Mouse (Mus musculus) cerebellum, adult 9-10 months (tissue): ENCODE measurements around the gene Zdhhc7.

ENCODE experiments used
- DNase-seq: peaks from one replicate; pipeline ENCODE4 v3.0.0; 2022

The Zdhhc7 gene

GRCm38 (mm10) chr8:120066226-120066625 lies 35.1 kb downstream of the Zdhhc7 start:
- no peak for DNase-seq

GRCm38 (mm10) chr8:120065611-120066010 lies 35.7 kb downstream of the Zdhhc7 start:
- no peak for DNase-seq

DNA sequence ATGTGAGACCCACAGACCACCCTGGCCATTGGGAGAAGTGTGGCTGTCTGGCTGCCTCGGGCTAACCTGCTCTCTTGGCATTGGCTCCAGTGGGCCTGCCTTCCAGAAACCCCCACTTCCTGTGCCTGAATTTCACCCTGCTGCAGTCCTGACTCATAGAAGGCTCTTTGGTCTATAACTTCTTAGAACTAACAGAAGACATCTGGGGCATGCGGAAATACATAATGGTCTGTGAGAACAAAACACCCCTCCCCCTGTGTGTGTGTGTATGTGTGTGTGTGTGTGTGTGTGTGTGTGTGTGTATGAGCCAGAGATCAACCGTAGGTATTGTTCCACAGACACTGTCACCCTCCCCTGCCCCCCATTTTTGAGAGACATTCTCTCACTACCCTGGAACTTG lies 38.0 kb downstream of the Zdhhc7 start:
- DNase-seq = no peak

DNA sequence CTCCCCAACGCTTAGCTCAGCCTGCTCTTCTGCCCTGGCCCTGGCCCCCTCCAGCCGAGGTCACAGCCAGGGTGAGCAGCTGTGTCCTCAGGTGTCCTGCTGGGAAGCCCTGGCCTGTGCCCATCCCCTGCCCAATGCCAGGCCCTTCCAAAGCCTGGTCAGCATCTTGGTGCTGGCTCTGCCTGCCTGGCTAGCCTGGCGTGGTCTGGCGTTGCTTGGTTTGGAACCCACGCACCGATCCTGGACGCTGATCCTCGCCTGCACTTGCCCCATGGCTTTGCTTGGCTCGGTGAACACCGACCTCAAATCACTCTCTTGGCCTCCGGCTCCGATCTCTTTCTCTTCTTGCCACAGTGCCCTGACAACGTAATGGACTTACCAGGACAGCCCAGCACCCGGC lies 38.5 kb downstream of the Zdhhc7 start:
- DNase-seq = no peak

DNA sequence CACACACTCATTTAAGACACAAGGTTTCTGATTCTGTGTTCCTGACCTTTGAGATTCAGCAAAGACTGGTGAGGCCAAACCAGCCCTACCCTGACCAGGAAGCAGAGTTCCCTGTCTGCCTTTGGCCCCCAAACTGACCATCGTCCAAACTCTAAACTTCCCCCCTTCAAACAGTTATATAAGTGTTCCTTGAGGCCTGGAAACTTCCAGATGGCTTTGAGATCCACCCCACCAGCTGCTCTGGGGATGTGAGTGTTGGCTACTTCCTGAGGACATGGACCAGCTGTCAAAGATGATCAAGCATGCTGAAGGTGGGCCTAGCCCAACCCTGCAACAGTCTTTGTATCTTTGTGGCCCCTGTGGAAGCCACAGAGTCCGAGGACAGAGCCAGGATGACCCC lies 44.2 kb downstream of the Zdhhc7 start:
- DNase-seq = no peak

DNA sequence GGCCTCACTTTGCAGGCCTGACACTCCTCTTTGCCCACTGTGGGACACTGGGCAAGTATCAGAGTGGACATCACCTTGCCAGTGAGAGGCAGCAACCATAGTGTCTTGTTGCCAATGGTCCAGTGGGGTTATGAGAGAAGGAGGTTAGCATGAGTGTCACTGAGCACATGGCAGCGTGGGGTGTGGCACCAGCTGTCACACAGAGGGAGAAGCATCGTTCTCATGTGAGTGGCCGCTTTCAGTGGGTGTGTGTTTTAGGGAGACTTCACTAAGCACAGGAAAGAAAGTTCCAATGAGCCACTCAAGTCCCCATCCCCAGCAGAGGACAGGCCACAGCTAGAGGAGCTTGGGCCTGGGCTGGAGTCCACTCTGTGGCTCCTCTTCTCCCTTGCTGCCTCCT lies 46.4 kb downstream of the Zdhhc7 start:
- no peak for DNase-seq

GRCm38 (mm10) chr8:120052318-120052717 lies 49.0 kb downstream of the Zdhhc7 start:
- DNase-seq = no peak

GRCm38 (mm10) chr8:120051908-120052307 lies 49.4 kb downstream of the Zdhhc7 start:
- DNase-seq = no peak

DNA sequence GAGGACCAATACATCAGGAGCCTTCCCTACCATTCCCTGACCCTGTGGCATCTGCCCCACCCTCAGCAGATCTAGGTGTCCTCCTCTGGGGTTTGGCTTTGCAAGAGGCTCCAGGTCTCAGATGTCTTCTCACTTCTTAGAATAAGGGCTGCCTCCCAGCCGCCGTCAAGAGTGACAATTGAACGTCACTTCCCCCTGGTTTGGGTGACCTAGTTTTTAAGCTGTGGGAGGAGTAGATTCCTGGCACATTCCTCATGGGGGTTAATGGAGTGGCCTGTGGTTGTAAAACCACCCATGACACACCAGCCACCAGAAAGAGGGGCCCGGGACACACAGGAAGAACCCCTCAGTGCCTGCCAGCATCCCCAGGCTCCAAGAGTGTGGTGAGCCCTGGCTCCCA lies 50.3 kb downstream of the Zdhhc7 start:
- no peak for DNase-seq

DNA sequence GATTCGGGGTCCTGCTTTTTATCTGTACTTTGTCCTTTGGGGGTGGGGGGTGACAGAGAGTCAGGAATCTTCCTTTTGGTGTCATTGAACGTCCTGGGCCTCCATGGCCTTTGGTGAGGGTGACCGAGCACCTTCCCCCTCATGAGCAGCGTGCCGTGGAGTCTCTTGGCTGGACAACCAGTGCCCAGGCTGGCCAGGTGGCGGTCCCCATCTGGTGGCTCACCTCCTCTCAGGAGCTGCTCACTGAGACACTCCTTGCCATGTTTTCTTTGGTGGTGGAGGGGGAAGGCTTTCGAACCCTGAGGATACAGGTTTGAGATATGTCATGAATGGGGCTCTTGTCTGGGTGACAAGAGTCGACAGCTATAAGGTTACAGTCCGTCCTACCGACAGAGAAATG lies 50.9 kb downstream of the Zdhhc7 start:
- DNase-seq = no peak

- DNase-seq = no peak
Measured at GRCm38 (mm10) chr8:120049949-120050348, 51.3 kb downstream of the Zdhhc7 start.

- peak; percentile 93 for DNase-seq
Measured at GRCm38 (mm10) chr8:120046258-120047020, 54.8 kb downstream of the Zdhhc7 start.

DNA sequence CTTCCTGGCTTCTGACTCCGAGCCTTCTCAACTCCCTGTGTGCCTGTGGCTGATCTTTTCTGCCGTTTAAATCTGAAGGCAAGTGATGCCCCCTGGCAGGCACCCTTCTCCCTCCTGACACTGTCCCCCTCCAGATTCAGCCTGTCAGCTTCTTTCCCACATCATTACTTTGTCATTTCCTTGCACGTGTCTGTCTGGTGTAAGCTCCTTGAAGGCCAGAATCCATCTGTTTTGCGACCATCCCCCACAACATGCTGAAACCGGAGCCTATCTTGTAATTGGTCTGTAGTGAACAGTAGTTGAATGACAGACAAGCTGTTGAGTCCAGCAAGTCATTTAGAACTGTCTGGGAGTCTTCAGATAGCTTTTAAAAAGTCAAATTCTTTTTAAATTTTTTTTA lies 55.8 kb downstream of the Zdhhc7 start:
- no peak for DNase-seq

- DNase-seq = no peak
Measured at GRCm38 (mm10) chr8:120044907-120045306, 56.4 kb downstream of the Zdhhc7 start.

GRCm38 (mm10) chr8:120042542-120043312 lies 58.6 kb downstream of the Zdhhc7 start:
- no peak for DNase-seq

GRCm38 (mm10) chr8:120040861-120041260 lies 60.4 kb downstream of the Zdhhc7 start:
- DNase-seq = no peak

GRCm38 (mm10) chr8:120039313-120039919 lies 61.9 kb downstream of the Zdhhc7 start:
- DNase-seq = no peak

DNA sequence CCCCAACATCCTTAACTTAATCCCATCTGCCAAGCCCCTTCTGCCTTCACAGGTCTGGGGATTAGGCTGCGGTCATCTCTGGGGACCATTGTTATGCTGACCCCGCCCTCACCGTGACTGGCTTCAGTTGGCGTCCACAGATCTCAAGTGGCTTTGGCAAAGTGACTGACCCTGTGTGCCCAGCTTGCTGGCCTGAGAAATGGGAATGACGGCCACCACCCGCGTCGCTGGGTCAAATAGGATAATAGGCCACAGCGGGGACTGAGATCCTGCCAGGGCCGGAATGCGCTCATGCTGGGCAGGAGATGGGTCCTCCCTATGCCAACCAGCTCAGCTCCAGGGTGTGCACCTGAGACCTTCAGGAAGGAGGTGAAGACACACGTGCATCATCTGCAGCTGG lies 62.5 kb downstream of the Zdhhc7 start:
- DNase-seq = no peak

GRCm38 (mm10) chr8:120037611-120038010 lies 63.7 kb downstream of the Zdhhc7 start:
- DNase-seq = no peak

- DNase-seq = no peak
Measured at GRCm38 (mm10) chr8:120037199-120037598, 64.1 kb downstream of the Zdhhc7 start.

DNA sequence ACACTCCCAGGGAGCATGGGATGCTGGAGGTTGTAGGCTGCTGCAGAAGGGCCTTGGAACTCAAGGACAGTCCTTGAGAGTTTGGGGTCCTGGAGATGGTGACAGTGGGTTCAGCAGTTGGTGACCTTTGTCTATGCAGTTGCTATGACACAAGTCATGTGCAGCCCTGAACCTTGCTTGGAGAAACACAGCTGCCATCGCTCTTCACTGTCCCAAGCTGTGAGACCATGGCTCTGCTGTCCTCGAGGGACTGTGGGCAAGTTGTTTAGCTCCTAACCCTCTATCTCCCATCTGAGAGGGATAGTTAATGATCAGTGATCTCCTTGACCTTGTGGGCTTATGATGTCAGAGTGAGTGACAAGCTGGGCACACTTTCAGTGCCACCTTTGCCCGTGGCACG lies 64.7 kb downstream of the Zdhhc7 start:
- DNase-seq = no peak

GRCm38 (mm10) chr8:120036111-120036510 lies 65.2 kb downstream of the Zdhhc7 start:
- DNase-seq = no peak

GRCm38 (mm10) chr8:120034471-120034870 lies 66.8 kb downstream of the Zdhhc7 start:
- no peak for DNase-seq
